Mouse (Mus musculus) G1E (cell line): ENCODE results near the gene Gm15155. TPM values are rescaled to one million over a fixed set of nuclear protein-coding genes. Genes with fewer than 3 reads are reported as not detected.

Experiments
- ATAC-seq: 2 replicates; pipeline ENCODE4 v1.8.0; 2016; ENCODE audit warnings: mild to moderate bottlenecking; ENCODE audit not compliant: insufficient number of reproducible peaks, poor library complexity, low FRiP score, severe bottlenecking; ENCODE audit errors: extremely low read depth
- DNase-seq: peaks from one replicate; pipeline ENCODE4 v3.0.0; 2012; ENCODE audit warnings: low spot score
- H3K27me3 ChIP-seq: 2 replicates; pipeline ENCODE4 v1.6.1; 2012; ENCODE audit warnings: mild to moderate bottlenecking, low read length, inconsistent platforms; ENCODE audit not compliant: insufficient read depth
- H3K36me3 ChIP-seq: replicated peaks from 2 replicates; pipeline ENCODE3; 2012; ENCODE audit warnings: mild to moderate bottlenecking, inconsistent platforms
- H3K4me1 ChIP-seq: 2 replicates; pipeline ENCODE4 v1.6.1; 2012; ENCODE audit warnings: low read depth, low read length, inconsistent platforms, mixed read lengths; ENCODE audit not compliant: insufficient read depth
- H3K4me3 ChIP-seq: 2 replicates; pipeline ENCODE4 v1.5.1; 2012; ENCODE audit warnings: low read depth, mild to moderate bottlenecking, inconsistent platforms, low read length, moderate library complexity, mixed read lengths
- H3K9me3 ChIP-seq: replicated peaks from 2 replicates; pipeline ENCODE4 v1.6.1; 2012; ENCODE audit warnings: inconsistent platforms
- CTCF ChIP-seq: IDR thresholded peaks from 2 replicates; pipeline ENCODE4 v1.5.1; 2012; ENCODE audit warnings: low read depth, low read length, inconsistent platforms, mixed read lengths
- GATA1 ChIP-seq: IDR thresholded peaks from 2 replicates; pipeline ENCODE4 v1.6.1; 2012; ENCODE audit warnings: borderline replicate concordance, low read length, inconsistent platforms, mixed read lengths
- GATA2 ChIP-seq: IDR thresholded peaks from 2 replicates; pipeline ENCODE4 v1.6.1; 2012; ENCODE audit warnings: low read depth, low read length, inconsistent platforms, borderline replicate concordance
- POLR2AphosphoS5 ChIP-seq: IDR thresholded peaks from 2 replicates; pipeline ENCODE4 v1.6.1; 2012; ENCODE audit warnings: low read depth, low read length, inconsistent platforms; ENCODE audit not compliant: insufficient replicate concordance
- TAL1 ChIP-seq: conservative IDR thresholded peaks from 2 replicates; pipeline ENCODE4 v1.6.1; 2012; ENCODE audit warnings: low read depth, low read length, inconsistent platforms, mixed read lengths
- polyA plus RNA-seq: library from polyadenylated mRNA; stranded (reverse); fragments of >175 nt; gene quantifications from 2 replicates; pipeline ENCODE4 v1.2.3, GENCODE M21; 2012
- total RNA-seq, 2 experiments: library from RNA; stranded (forward) in 1 of 2; stranded (reverse) in 1 of 2; fragments of 200-1000 nt in 1 of 2; fragments of >200 nt in 1 of 2; fragmentation: Nextera tagmentation in 1 of 2; gene quantifications; 2 replicates each; pipeline ENCODE4 v1.2.3; 2014 to 2017

Gene Gm15155
- total RNA-seq (2014; fragmentation: Nextera tagmentation), result not detected in 2 replicates
- total RNA-seq (2017), result not detected in 2 replicates
- not detected in 2 replicates for polyA plus RNA-seq

DNA sequence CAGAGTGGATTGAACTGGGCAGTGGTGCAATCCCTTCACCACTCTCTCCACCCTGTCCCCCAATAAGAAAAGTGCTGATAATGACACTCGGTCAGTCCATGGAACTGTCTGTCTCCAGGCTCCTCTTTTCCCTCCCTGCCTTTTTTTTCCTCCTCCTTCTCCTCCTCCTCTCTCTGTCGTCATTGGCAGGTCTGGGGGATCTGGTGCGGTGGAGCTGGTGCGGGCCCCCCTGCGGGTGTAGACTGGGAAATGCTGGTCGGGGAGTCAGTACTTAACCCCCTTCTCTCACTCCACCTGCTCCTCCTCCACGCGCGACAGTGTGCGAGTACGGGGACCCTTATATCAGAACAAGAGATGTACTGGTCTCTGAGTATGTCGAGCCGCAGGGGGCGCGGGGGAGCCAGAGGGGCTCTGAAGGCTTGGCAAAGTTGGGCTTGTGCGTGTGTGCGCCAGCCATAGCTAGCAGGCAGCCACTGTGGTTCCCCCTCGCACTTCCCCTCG, at the start of gene Gm15155:
Gene Gm15155, plus strand, starts transcription at position 401 of the 501 bp plus-strand sequence.
- ATAC-seq (no peak), DNase-seq (no peak)
- no peak within 1 kb of the TSS for H3K4me3 ChIP-seq
- no peaks in the 10 kb centered on the region for H3K36me3 ChIP-seq
- no peak for TF ChIP-seq TAL1
- no peak for TF ChIP-seq POLR2AphosphoS5
- TF ChIP-seq CTCF, result no peak
- no peak for TF ChIP-seq GATA1
- no peak for TF ChIP-seq GATA2
- H3K27me3 ChIP-seq, result no peaks in the 10 kb centered on the region
- no peaks in the 10 kb centered on the region for H3K4me1 ChIP-seq
- H3K9me3 ChIP-seq, result peaks cover 7% of the 10 kb centered on the region

DNA sequence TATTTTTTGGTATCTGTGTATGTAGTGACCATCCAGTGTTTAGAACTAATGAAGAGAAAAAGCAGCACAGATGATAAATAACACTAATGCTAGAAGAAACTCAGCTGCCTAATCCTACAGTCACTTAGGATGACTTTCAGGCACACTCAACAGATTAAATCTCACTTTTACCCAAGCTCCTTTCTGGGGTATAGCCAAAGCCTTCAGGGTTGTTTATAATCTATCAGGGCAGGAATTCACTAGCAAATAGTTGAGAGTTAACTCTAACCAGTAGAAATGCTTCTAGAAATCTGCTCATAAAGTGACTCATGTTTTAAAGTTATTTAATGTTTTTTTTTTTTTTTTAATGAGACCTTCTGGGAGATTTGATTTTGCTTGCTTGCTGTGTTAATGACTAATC, 44.8 kb upstream of the Gm15155 start:
- no peaks in the 10 kb centered on the region for H3K4me1 ChIP-seq
- H3K9me3 ChIP-seq, result no peaks in the 10 kb centered on the region
- no peak overlapping the region for H3K4me3 ChIP-seq
- TF ChIP-seq POLR2AphosphoS5, result no peak
- no peak for TF ChIP-seq CTCF
- no peak for TF ChIP-seq GATA1
- TF ChIP-seq TAL1, result no peak
- no peak for TF ChIP-seq GATA2
- DNase-seq (no peak), ATAC-seq (no peak)
- no peaks in the 10 kb centered on the region for H3K36me3 ChIP-seq
- no peaks in the 10 kb centered on the region for H3K27me3 ChIP-seq

DNA sequence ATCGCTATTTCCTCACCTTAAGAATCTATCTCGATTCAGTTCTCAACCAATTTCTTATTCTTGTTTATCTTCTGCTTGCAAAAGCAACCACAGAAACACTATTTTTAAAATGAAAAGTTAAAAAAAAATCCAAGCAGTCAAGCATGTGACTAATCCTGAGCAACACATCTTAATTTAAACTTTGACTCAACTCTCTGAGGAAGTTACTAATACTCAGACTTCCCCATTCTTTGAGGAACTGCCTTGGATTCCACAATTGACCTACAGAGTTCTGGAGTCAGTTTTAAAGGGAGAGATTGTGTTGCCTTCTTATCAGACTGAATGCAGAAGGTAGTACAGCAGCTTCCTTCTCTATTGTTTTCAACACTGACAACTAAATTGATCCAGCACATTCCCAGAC, 40.0 kb upstream of the Gm15155 start:
- ATAC-seq, result peak; percentile 4; the same call in 1 of the 2 replicates
- DNase-seq, result no peak
- H3K9me3 ChIP-seq, result no peaks in the 10 kb centered on the region

DNA sequence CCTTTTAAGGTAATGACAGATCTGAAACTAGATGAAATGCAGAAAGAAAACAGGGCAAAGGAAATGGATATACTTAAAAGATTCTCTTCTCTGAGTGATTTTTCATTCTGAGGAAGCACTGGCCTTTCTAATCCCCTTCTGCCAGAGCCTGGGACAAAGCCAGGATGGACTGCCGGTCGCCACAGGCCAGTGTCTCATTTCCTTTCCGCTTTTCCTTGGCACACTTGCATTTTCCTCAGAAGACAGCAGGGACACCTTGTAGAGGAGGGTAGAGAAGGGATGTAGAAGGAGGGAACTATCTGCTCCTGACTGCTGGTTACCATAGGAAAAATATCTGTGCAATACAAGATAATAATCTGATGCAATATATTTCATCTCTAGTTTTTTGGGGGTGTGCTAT, 33.1 kb upstream of the Gm15155 start:
- Histone ChIP-seq H3K4me1 (no peaks in the 10 kb centered on the region), H3K36me3 (no peaks in the 10 kb centered on the region), H3K27me3 (no peaks in the 10 kb centered on the region), H3K4me3 (no peak overlapping the region), H3K9me3 (no peaks in the 10 kb centered on the region)
- ATAC-seq, result no peak
- no peak for DNase-seq
- TF ChIP-seq POLR2AphosphoS5 (no peak), GATA1 (no peak), CTCF (no peak), TAL1 (no peak)

More for the DNA sequence above, 40.0 kb upstream of the Gm15155 start:
- no peaks in the 10 kb centered on the region for H3K27me3 ChIP-seq
- no peak overlapping the region for H3K4me3 ChIP-seq
- H3K4me1 ChIP-seq, result no peaks in the 10 kb centered on the region
- H3K36me3 ChIP-seq, result no peaks in the 10 kb centered on the region
- TF ChIP-seq TAL1, result no peak
- TF ChIP-seq GATA2, result no peak
- TF ChIP-seq CTCF, result no peak
- TF ChIP-seq GATA1, result no peak
- no peak for TF ChIP-seq POLR2AphosphoS5

DNA sequence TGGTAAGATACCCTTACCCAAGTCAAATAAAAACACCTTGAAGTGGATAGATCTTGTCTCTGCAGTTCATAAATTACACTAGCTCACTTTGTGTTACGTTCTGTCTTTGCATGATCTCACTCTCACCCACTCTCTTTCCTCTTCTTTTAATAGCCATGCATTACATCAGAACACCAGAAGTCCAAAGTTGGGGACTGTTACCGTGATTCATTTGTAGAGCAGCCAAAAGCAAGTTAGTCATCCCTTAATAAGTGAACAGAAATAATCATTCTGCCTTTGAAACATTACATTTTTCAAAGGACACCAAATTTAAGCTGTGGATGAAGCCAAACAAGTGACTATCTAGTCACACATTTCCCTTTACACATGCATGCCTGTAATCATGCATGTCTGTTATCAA, 32.1 kb upstream of the Gm15155 start:
- no peak for DNase-seq
- no peaks in the 10 kb centered on the region for H3K4me1 ChIP-seq
- H3K27me3 ChIP-seq, result no peaks in the 10 kb centered on the region
- TF ChIP-seq GATA2, result no peak
- no peak for TF ChIP-seq TAL1
- no peak for TF ChIP-seq POLR2AphosphoS5
- TF ChIP-seq GATA1, result no peak
- no peak for TF ChIP-seq CTCF
- no peaks in the 10 kb centered on the region for H3K9me3 ChIP-seq
- no peaks in the 10 kb centered on the region for H3K36me3 ChIP-seq
- no peak for ATAC-seq
- no peak overlapping the region for H3K4me3 ChIP-seq

DNA sequence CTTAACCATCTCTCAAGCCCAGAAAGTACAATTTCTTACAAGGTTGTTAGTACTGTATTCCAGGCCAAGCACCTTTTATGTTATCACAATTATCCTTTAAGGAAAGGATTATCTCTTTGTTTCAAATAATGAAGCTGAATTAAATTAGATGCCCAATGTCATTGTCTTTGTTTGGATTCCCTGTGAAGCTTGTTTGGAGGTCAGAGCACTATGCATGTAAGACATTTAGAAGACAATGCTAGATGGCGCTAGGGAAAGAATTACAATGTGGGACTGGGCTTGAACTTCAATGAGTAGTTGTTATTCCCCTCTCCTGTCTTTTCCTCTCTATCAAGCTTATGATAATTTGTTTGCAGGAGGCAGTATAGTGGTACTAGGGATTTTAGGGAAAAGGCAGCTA, 29.9 kb upstream of the Gm15155 start:
- no peak overlapping the region for H3K4me3 ChIP-seq
- no peaks in the 10 kb centered on the region for H3K9me3 ChIP-seq
- H3K4me1 ChIP-seq, result no peaks in the 10 kb centered on the region
- ATAC-seq, result no peak
- no peak for TF ChIP-seq CTCF
- no peak for TF ChIP-seq TAL1
- no peaks in the 10 kb centered on the region for H3K36me3 ChIP-seq
- no peak for DNase-seq
- no peaks in the 10 kb centered on the region for H3K27me3 ChIP-seq

DNA sequence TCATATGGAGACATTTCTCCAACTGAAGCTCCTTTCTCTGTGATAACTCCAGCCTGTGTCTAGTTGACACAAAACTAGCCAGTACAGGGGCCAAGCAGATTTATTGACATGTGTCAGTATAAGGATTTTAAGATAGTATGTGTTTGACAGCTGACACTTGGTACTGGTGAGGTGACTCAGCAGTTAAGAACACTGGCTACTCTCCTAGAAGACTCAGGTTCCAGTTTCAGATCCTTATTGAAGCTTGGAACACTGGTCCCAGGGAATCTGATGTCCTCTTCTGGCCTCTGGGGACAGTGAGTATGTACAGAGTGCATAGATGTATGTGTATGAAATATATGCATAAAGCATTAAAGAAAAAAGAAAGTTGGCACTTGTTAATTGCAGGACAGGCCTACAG, 28.2 kb upstream of the Gm15155 start:
- no peak for DNase-seq

More for the DNA sequence above, 28.2 kb upstream of the Gm15155 start:
- Histone ChIP-seq H3K27me3 (no peaks in the 10 kb centered on the region), H3K4me1 (no peaks in the 10 kb centered on the region), H3K4me3 (no peak overlapping the region), H3K36me3 (no peaks in the 10 kb centered on the region), H3K9me3 (no peaks in the 10 kb centered on the region)
- no peak for TF ChIP-seq CTCF
- no peak for TF ChIP-seq GATA2
- TF ChIP-seq TAL1, result no peak
- no peak for TF ChIP-seq POLR2AphosphoS5
- TF ChIP-seq GATA1, result no peak
- ATAC-seq, result no peak
